Mouse (Mus musculus): ENCODE measurements at regions not wholly inside any gene's neighbourhood (a gene's known extent, or its start where the extent isn't known, plus 50 kb on each side); places are given as distances from the start of the nearest gene placed in this dataset.

DNA sequence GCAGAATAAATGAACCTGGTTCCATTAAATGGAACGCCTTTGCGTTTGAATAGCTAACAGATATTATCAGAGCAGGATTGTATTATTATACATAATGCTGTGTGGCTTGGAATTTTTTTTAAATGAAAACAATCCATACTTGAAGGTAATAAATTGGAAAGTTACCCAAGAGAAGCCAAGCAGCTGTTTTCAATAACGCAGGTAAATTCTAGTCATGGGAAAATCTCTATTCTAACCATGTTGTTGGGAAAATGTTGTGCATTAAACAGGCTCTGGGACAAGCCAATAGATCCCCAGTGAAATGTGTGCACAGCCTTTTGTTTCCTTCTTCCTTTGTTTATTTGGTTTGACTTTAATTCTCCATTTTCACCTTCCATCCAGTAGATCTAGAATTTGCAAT is 128.6 kb upstream of the Mmadhc start:
- TF ChIP-seq EP300 (IDR thresholded peaks at IDR 0.05; ENCODE audit: low read depth) (no peak), CTCF (IDR thresholded peaks at IDR 0.05; ENCODE audit: low read depth) (no peak)

Measured in liver, postnatal 0 days (tissue).